ENCODE assay signal across 9 mouse cellular contexts in genomic region chr10:26828412-26829137, GRCm38 (mm10).
DNase-seq lines count a peak whose midpoint lies in the region.
"Had no signal": no experiment of that assay in that cellular context is flagged by ENCODE, and none has a peak within 500 bp of the region (broad histone marks: within the 10 kb centered on the region; RNA-seq: fewer than 3 reads in every experiment).

No protein-coding gene starts in this region.

- no peaks in the 10 kb centered on the region for H3K9me3 ChIP-seq in heart, embryonic 10.5 days
- H3K9me3 ChIP-seq in megakaryocyte, embryonic 14.5 days, result no peaks in the 10 kb centered on the region
- H3K9me3 ChIP-seq: limb, embryonic 13.5 days had no signal

- WGBS in heart, embryonic 10.5 days, result 72% methylated on average over 9 of the region's 9 CpGs

- no peaks in the 10 kb centered on the region for H3K27me3 ChIP-seq in heart, embryonic 10.5 days (ENCODE audit: insufficient read depth, poor library complexity, severe bottlenecking)
- H3K27me3 ChIP-seq in megakaryocyte, embryonic 14.5 days (replicated peaks), result no peaks in the 10 kb centered on the region
- H3K27me3 ChIP-seq: limb, embryonic 13.5 days had no signal

- no peak overlapping the region for H3K27ac ChIP-seq in heart, embryonic 10.5 days
- H3K27ac ChIP-seq: limb, embryonic 13.5 days had no signal

- DNase-seq in heart, adult 11 months, result peak; percentile 97
- DNase-seq in heart, embryonic 10.5 days (ENCODE audit: low spot score), result no peak
- peak; percentile 45 to 80 for DNase-seq in heart, adult 18-20 months
- DNase-seq in kidney, adult 9 months, result peak; percentile 78
- no peak for DNase-seq in cerebellum, postnatal 10 days
- no peak for DNase-seq in right cerebral cortex, postnatal 14 days
- no peak for DNase-seq in cerebellum, adult 8-10 months

- no peak overlapping the region for H3K4me3 ChIP-seq in heart, embryonic 10.5 days
- peak overlapping the region; percentile 21 for H3K4me3 ChIP-seq in megakaryocyte, embryonic 14.5 days (replicated peaks)
- H3K4me3 ChIP-seq: limb, embryonic 13.5 days had no signal

- H3K4me1 ChIP-seq in heart, embryonic 10.5 days, result peaks cover 4% of the 10 kb centered on the region; the same call in 1 of the 2 replicates
- H3K4me1 ChIP-seq in megakaryocyte, embryonic 14.5 days, result peaks cover 77% of the 10 kb centered on the region
- H3K4me1 ChIP-seq: limb, embryonic 13.5 days had no signal

- no peaks in the 10 kb centered on the region for H3K36me3 ChIP-seq in heart, embryonic 10.5 days
- H3K36me3 ChIP-seq in megakaryocyte, embryonic 14.5 days (replicated peaks; ENCODE audit: low read length), result peaks cover 55% of the 10 kb centered on the region
- H3K36me3 ChIP-seq: limb, embryonic 13.5 days had no signal

Comparison
In these comparisons a context has a peak if more than half of its experiments do, and no peak if none do; other contexts are left out.
1. DNase-seq: peak in heart, adult 11 months (single experiment), heart, adult 18-20 months (2 of 2) and kidney, adult 9 months (single experiment); none in heart, embryonic 10.5 days (single experiment), cerebellum, postnatal 10 days (0 of 2), right cerebral cortex, postnatal 14 days (single experiment) and cerebellum, adult 8-10 months (single experiment).